Mouse (Mus musculus) G1E (cell line): ENCODE results near the gene Eef2k. TPM values are rescaled to one million over a fixed set of nuclear protein-coding genes. Genes with fewer than 3 reads are reported as not detected.

Experiments
- ATAC-seq: 2 replicates; pipeline ENCODE4 v1.8.0; 2016; ENCODE audit warnings: mild to moderate bottlenecking; ENCODE audit not compliant: insufficient number of reproducible peaks, poor library complexity, low FRiP score, severe bottlenecking; ENCODE audit errors: extremely low read depth
- DNase-seq: peaks from one replicate; pipeline ENCODE4 v3.0.0; 2012; ENCODE audit warnings: low spot score
- H3K27me3 ChIP-seq: 2 replicates; pipeline ENCODE4 v1.6.1; 2012; ENCODE audit warnings: mild to moderate bottlenecking, low read length, inconsistent platforms; ENCODE audit not compliant: insufficient read depth
- H3K36me3 ChIP-seq: replicated peaks from 2 replicates; pipeline ENCODE3; 2012; ENCODE audit warnings: mild to moderate bottlenecking, inconsistent platforms
- H3K4me1 ChIP-seq: 2 replicates; pipeline ENCODE4 v1.6.1; 2012; ENCODE audit warnings: low read depth, low read length, inconsistent platforms, mixed read lengths; ENCODE audit not compliant: insufficient read depth
- H3K4me3 ChIP-seq: 2 replicates; pipeline ENCODE4 v1.5.1; 2012; ENCODE audit warnings: low read depth, mild to moderate bottlenecking, inconsistent platforms, low read length, moderate library complexity, mixed read lengths
- H3K9me3 ChIP-seq: replicated peaks from 2 replicates; pipeline ENCODE4 v1.6.1; 2012; ENCODE audit warnings: inconsistent platforms
- CTCF ChIP-seq: IDR thresholded peaks from 2 replicates; pipeline ENCODE4 v1.5.1; 2012; ENCODE audit warnings: low read depth, low read length, inconsistent platforms, mixed read lengths
- GATA1 ChIP-seq: IDR thresholded peaks from 2 replicates; pipeline ENCODE4 v1.6.1; 2012; ENCODE audit warnings: borderline replicate concordance, low read length, inconsistent platforms, mixed read lengths
- GATA2 ChIP-seq: IDR thresholded peaks from 2 replicates; pipeline ENCODE4 v1.6.1; 2012; ENCODE audit warnings: low read depth, low read length, inconsistent platforms, borderline replicate concordance
- POLR2AphosphoS5 ChIP-seq: IDR thresholded peaks from 2 replicates; pipeline ENCODE4 v1.6.1; 2012; ENCODE audit warnings: low read depth, low read length, inconsistent platforms; ENCODE audit not compliant: insufficient replicate concordance
- TAL1 ChIP-seq: conservative IDR thresholded peaks from 2 replicates; pipeline ENCODE4 v1.6.1; 2012; ENCODE audit warnings: low read depth, low read length, inconsistent platforms, mixed read lengths
- polyA plus RNA-seq: library from polyadenylated mRNA; stranded (reverse); fragments of >175 nt; gene quantifications from 2 replicates; pipeline ENCODE4 v1.2.3, GENCODE M21; 2012
- total RNA-seq, 2 experiments: library from RNA; stranded (forward) in 1 of 2; stranded (reverse) in 1 of 2; fragments of 200-1000 nt in 1 of 2; fragments of >200 nt in 1 of 2; fragmentation: Nextera tagmentation in 1 of 2; gene quantifications; 2 replicates each; pipeline ENCODE4 v1.2.3; 2014 to 2017

Eef2k gene
- total and polyA plus RNA-seq, 3 experiments, result 72.9 to 189 (median 107) TPM

DNA sequence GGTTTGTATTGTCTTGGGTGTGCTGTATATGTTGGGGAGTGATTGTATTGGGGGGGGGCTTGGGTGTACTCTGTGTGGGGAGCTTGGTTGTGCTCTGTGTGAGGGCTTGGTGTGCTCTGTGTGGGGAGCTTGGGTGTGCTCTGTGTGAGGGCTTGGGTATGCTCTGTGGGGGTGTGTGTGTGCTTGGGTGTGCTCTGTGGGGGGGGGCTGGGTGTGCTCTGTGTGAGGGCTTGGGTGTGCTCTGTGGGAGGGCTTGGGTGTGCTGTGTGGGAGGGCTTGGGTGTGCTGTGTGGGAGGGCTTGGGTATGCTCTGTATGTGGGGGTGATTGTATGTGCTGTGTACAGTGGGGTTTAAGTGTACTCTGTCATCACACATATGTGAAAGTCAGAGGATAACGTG, 25.1 kb downstream of the Eef2k start:
- peaks cover 83% of the 10 kb centered on the region for H3K36me3 ChIP-seq
- no peaks in the 10 kb centered on the region for H3K9me3 ChIP-seq
- ATAC-seq (no peak), DNase-seq (no peak)
- no peaks in the 10 kb centered on the region for H3K27me3 ChIP-seq
- H3K4me1 ChIP-seq, result peaks cover 87% of the 10 kb centered on the region
- peak overlapping the region; percentile 33; the same call in 1 of the 2 replicates for H3K4me3 ChIP-seq
- no peak for TF ChIP-seq CTCF
- TF ChIP-seq GATA2, result no peak
- TF ChIP-seq GATA1, result no peak
- TF ChIP-seq TAL1, result no peak
- no peak for TF ChIP-seq POLR2AphosphoS5

DNA sequence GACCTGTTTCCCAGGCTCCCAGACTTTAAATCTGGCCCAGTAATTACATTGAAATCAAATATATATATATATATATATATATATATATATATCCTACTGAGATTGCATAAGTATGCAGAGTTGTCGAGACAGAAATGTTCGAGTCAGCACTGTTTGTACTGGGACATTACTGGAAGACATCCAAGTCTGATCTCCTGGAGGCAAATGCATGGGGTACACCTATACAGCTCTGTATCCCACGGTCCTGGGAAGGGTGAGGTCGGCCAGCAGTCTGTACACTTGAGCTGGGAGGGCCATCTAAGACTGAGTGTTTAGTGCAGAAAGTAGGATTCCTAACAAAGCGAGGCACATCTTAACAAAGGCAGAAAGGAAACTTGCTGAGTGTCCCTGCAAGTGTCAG, 27.3 kb downstream of the Eef2k start:
- Histone ChIP-seq H3K36me3 (peaks cover 89% of the 10 kb centered on the region), H3K27me3 (no peaks in the 10 kb centered on the region), H3K9me3 (no peaks in the 10 kb centered on the region), H3K4me1 (peaks cover 87% of the 10 kb centered on the region), H3K4me3 (no peak overlapping the region)
- ATAC-seq (no peak), DNase-seq (no peak)
- no peak for TF ChIP-seq GATA2
- no peak for TF ChIP-seq POLR2AphosphoS5
- TF ChIP-seq CTCF, result no peak
- TF ChIP-seq GATA1, result no peak
- TF ChIP-seq TAL1, result no peak

DNA sequence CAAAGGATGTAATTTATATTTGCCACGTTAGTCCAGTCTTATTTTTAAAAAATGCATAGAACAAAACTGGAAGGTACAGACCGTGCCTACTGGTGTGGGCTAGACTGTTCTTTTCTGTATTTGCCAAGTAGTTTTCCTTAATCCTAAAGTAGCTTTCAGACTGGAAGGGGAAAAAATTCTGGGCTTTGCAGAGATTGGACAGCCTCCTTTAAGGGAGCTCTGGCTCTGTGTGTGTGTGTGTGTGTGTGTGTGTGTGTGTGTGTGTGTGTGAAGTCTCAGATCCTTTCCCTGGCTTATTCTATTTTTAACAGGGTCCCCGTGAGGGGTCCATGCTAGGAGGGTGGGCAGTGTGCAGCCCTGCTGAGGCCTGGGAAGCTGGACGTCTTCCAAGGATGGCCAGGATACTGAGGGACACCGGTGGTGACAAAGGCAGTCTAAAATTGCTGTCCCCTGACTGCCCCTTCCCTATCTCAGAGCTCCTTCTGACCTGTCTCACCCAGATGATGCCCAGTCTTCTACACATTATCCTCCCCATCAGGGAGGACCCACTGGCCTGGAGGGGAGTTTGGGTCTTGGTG, 27.9 kb downstream of the Eef2k start:
- Histone ChIP-seq H3K4me3 (no peak overlapping the region), H3K27me3 (no peaks in the 10 kb centered on the region), H3K9me3 (no peaks in the 10 kb centered on the region), H3K4me1 (peaks cover 87% of the 10 kb centered on the region), H3K36me3 (peaks cover 95% of the 10 kb centered on the region)
- DNase-seq (no peak), ATAC-seq (no peak)
- no peak for TF ChIP-seq POLR2AphosphoS5
- no peak for TF ChIP-seq GATA1
- TF ChIP-seq GATA2, result no peak
- TF ChIP-seq CTCF, result no peak
- TF ChIP-seq TAL1, result no peak

DNA sequence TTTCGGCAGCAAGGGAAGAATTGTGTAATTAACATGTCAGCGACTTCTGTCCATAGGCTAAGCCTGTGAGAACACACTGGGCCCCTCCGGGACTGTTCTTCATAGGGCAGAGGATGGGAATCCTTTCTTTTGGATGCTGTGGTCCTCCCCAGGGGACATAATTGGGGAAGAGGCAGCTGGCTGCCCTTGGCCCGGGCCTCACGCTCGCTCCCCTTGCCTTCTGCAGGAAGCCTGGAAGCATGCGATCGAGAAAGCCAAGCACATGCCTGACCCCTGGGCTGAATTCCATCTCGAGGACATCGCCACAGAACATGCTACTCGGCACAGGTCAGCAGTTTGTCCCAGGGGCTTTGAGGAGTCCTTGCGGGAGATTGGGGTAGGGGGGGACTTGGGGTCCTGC, 30.5 kb downstream of the Eef2k start:
- no peaks in the 10 kb centered on the region for H3K27me3 ChIP-seq
- TF ChIP-seq GATA2 (no peak), CTCF (no peak), TAL1 (no peak), GATA1 (no peak), POLR2AphosphoS5 (no peak)
- peaks cover 85% of the 10 kb centered on the region for H3K4me1 ChIP-seq
- ATAC-seq (no peak), DNase-seq (no peak)
- H3K36me3 ChIP-seq, result peaks cover 92% of the 10 kb centered on the region
- no peaks in the 10 kb centered on the region for H3K9me3 ChIP-seq
- no peak overlapping the region for H3K4me3 ChIP-seq

DNA sequence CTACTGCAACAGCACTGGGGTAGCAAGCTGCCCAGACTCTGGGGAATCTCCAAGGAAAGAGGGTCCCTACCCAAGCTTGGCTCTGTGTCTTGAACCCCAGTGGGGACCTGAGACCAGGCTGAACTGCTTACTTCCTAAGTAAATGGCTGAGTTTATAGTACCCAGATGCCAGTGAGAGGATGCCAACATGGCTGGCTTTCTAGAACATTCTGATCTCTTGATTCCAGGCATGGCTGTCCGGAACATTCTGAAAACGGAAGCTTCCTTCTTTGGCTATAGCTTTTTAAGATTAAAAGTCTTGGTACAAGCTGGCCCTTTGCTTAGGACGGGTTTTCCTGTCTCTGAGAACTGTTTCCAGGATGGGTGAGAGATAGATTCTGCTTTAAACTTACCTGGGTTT, 31.4 kb downstream of the Eef2k start:
- Histone ChIP-seq H3K9me3 (no peaks in the 10 kb centered on the region), H3K27me3 (no peaks in the 10 kb centered on the region), H3K4me3 (no peak overlapping the region), H3K36me3 (peaks cover 92% of the 10 kb centered on the region), H3K4me1 (peaks cover 83% of the 10 kb centered on the region)
- no peak for ATAC-seq
- no peak for TF ChIP-seq GATA2
- no peak for TF ChIP-seq TAL1
- TF ChIP-seq CTCF, result no peak
- no peak for TF ChIP-seq GATA1
- no peak for TF ChIP-seq POLR2AphosphoS5
- DNase-seq, result no peak

DNA sequence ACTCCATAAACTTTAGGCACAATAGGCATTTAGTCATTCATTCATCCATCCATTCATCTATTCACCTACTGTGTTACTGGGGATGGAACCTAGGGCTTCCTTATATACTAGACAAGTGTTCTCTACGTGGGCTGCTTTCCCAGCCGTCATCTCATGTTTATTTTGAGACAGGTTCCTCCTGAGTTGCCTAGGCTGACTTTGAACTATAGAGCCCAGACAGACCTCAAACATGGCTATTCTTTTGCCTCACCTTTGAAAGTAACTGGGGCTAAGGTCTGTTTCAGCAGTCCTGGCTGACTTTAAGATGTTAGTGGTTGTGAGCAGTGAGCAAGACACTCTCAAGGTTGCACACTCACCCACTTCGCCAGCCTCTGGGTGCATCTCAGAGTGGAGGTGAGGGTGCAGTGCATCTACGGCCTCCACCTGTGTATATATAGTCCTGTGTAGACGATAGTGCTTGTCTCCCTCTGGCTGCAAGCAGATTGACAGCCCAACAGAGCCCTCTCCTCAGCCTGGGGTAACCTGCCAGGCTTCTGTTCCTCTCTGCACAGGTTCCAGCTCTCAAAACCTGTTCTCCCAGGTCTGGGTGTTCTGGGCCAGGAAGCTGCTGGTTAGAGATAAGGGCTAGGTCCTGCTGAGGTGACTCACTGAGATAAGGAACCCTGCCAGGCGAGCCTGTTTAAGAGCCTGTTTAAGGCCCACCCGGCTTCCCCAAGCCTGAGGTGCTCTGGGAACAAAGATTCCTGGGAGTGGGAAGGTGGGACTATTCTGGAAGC, 32.3 kb downstream of the Eef2k start:
- ATAC-seq (peak; percentile 86), DNase-seq (peak; percentile 74)
- peak; percentile 98 for TF ChIP-seq TAL1
- no peak for TF ChIP-seq CTCF
- TF ChIP-seq GATA2, result no peak
- no peak for TF ChIP-seq POLR2AphosphoS5
- Histone ChIP-seq H3K27me3 (no peaks in the 10 kb centered on the region), H3K9me3 (no peaks in the 10 kb centered on the region), H3K36me3 (peaks cover 92% of the 10 kb centered on the region), H3K4me3 (peak overlapping the region; percentile 39; the same call in 1 of the 2 replicates), H3K4me1 (peaks cover 85% of the 10 kb centered on the region)
